Mouse (Mus musculus) brain, embryonic 14.5 days (tissue): ENCODE measurements around the gene Amigo3. TPM values are rescaled to one million over a fixed set of nuclear protein-coding genes. Genes with fewer than 3 reads are reported as not detected.

Experiments used
- DNase-seq: peaks from one replicate; pipeline ENCODE4 v3.0.0-alpha.2; 2011; ENCODE audit warnings: low read depth
- CTCF ChIP-seq: fragments of 200-500 bp; IDR thresholded peaks from 2 replicates; pipeline ENCODE4 v1.5.1; 2012; ENCODE audit warnings: inconsistent platforms, mild to moderate bottlenecking, moderate library complexity, borderline replicate concordance; ENCODE audit not compliant: insufficient read depth, insufficient read length; ENCODE audit errors: extremely low read depth
- POLR2A ChIP-seq: fragments of 200-500 bp; IDR thresholded peaks from 2 replicates; pipeline ENCODE4 v1.6.1; 2012; ENCODE audit warnings: mild to moderate bottlenecking, inconsistent platforms, borderline replicate concordance; ENCODE audit not compliant: poor library complexity, insufficient read depth, insufficient read length, severe bottlenecking; ENCODE audit errors: extremely low read depth
- polyA plus RNA-seq: library from polyadenylated mRNA; depleted of rRNA; stranded (reverse); fragments of >200 nt; gene quantifications from 2 replicates; pipeline ENCODE4 v1.2.3, GENCODE M21; 2012

The Amigo3 gene
- polyA plus RNA-seq, 1 experiment = 4.0 TPM

- DNase-seq = no peak
- no peak for TF ChIP-seq POLR2A
Measured at GRCm38 (mm10) chr9:108054331-108055040, 1.5 kb downstream of the Amigo3 start.

- TF ChIP-seq POLR2A (no peak), CTCF (no peak)
- DNase-seq = no peak
Measured at GRCm38 (mm10) chr9:108055061-108055460, 2.1 kb downstream of the Amigo3 start.

DNA sequence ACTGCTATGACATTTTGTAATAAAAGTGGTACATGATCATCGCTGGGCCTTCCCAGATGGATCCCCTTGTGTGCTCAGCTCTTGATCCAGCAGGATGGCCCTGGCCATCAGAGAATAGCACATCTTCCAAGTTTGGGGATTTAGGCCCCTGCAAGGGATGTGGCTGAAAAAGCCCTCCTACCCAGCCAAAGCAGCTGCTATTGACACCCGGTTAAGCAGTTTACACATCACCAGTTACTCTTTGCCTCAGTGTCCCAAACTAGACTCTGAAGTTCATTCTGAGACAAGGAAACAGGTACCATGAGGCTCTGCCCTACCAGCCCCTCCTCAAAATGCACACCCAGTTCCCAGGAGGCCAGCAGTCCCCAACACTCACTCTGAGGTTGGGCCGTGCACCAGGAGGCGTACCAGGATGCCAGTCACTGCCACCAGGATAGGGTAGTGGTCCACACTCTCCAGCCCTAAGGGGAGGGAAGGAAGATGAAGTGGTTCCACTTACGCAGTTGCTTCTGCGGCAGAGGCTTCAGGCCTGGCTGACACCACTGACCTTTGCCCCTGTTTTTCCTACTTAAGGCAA lies 2.8 kb downstream of the Amigo3 start:
- TF ChIP-seq POLR2A (no peak), CTCF (no peak)
- DNase-seq = no peak

DNA sequence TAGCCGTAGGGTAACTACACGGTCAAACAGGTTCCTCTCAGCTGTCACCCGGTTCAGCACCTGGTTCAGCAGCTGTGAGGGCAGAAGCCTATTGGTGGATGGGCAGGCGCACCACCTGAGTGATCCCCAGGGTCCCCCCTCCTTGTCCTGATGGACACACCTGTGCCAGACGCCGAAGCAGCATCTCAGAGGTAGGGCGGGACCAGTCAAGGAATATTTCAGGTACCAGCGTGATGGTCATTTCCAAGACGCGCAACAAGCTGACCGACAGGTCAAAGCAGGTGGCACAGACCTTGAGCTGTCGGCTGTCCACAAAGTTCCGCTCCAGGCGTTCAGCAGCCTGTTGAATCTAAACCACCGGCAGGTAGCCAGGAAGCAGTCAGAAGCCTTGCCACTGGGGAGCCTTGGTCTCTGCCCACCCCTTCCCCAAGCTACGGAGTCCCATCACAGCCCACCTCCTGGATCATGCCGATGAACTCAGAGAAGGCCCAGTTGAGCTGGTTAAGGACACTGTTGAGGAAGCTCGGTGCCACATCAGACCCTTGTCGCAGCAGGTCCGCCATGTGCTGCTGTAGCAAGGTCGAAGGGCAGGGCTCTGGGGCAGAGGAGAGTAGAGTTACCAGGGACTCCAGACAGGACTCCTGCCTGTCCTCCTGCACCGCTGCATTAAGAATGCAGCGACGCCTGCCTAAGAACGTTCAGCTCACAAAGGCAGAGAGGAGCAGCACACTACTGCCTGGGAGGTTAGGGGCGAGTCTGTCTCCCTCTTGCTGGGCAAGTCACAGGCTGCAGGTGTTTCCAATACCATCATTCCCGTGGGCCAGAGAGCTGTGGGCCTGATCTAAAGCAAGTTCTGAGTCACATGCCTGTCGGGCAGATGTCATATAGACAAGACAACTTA lies 3.7 kb downstream of the Amigo3 start:
- DNase-seq = no peak
- no peak for TF ChIP-seq POLR2A
- TF ChIP-seq CTCF = no peak

GRCm38 (mm10) chr9:108057262-108057562 lies 4.3 kb downstream of the Amigo3 start:
- DNase-seq = no peak
- TF ChIP-seq POLR2A = no peak
- TF ChIP-seq CTCF = no peak

DNA sequence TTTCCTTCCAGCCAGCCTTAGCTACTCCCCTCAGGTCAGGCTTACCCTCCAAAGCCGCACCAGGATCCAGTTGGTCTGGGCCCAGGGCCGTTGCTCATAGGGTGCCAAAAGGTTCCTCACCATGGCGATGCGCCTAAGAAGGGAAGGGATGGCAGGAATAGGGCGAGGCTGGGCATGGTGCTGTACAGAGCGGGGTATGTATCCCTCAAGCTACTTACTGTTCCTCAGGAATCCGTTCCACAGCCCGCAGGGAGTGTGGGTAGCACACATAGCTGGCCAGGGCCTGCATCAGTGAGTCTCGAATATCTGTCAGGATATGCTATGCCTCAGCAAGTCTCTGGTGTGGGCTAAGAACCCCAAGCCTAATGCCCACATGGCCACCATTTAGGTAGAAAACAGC lies 5.3 kb downstream of the Amigo3 start:
- no peak for TF ChIP-seq POLR2A
- no peak for TF ChIP-seq CTCF
- no peak for DNase-seq

DNA sequence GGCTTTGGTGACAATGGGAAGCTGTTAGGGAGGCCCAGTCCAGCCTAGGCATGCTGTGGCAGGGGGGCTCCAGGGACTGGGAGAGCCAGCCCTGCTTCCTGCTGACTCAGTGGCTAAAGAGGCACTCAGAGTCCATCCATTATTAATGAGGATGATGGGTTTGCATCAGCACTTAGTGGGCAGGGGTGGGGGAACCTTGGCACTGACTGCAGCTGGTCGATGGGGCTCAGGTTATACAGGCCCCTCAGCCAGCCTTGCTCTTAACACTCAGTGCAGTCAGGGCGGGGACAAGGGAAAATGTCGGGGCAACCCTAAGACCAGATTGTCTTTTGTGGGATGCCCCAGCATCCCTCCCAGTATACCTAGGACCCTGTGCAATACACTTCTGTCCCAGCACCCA lies 9.2 kb downstream of the Amigo3 start:
- TF ChIP-seq POLR2A (no peak), CTCF (no peak)
- DNase-seq = no peak

DNA sequence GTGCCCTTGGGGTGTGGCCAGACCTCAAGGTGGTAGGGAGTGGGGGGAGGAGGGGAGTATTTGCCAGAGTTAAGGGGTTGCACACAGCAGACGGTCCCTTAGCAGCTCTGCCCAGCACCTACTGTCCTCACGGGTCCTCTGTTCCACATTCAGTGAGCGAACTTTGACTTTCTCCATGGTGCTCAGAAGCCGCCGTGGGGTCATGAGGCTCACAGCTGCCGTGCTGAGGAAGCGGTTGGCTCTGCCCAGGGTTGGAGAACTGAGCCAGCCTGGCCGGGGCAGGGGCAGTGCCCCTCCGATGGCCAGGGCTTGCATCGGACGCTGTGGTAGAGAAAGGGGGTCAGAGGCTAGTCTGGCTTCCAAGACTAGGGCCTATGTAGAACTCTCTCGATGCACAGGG lies 10.4 kb downstream of the Amigo3 start:
- TF ChIP-seq CTCF = no peak
- no peak for TF ChIP-seq POLR2A
- no peak for DNase-seq

GRCm38 (mm10) chr9:108065491-108066011 lies 12.6 kb downstream of the Amigo3 start:
- TF ChIP-seq CTCF (peak; percentile 75), POLR2A (no peak)
- peak; percentile 55 for DNase-seq

DNA sequence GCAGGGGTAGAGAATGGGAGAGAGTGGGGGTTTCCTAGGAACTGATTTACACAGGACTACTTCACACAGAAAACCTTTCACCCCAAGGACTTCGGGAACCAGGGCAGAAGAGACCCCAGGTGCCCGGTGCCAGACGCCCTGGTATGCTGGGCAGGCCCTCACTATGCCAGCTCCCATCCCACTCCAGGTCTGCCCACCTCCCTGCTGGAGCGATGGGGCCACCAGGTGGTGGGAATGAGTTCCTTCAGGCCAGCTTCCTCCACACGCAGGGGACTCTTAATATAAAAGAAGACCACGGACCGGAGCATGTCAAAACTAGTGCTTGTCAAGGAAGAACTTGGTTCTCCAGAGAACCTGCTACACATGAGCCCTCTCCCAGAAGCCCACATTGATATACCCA lies 14.2 kb downstream of the Amigo3 start:
- DNase-seq = no peak
- no peak for TF ChIP-seq CTCF
- no peak for TF ChIP-seq POLR2A

DNA sequence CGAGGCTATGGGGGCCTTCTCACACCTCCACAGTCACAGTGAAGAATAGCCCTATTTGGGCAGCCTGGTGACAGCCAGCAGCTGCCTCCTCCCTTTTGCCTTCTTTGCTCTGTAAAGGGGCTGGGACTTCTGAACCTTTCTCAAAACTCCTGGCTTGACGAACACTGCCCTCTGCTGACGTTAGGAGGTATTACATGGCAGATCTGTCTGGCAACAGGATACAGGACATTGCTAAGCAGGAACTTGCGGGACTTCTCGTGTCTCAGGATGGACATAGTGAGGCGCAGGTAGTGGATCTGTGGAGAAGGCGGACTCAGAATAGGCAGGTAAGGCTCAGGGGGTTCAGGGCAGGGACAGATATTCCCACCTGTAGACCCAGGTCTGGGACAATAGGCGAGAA lies 14.9 kb downstream of the Amigo3 start:
- TF ChIP-seq CTCF = peak; percentile 89
- no peak for TF ChIP-seq POLR2A

GRCm38 (mm10) chr9:108069007-108069406 lies 16.0 kb downstream of the Amigo3 start:
- no peak for DNase-seq
- no peak for TF ChIP-seq POLR2A
- no peak for TF ChIP-seq CTCF

More for the DNA sequence above, 14.9 kb downstream of the Amigo3 start:
- peak; percentile 91 for DNase-seq
